Mouse (Mus musculus) cerebellum, adult 2 months (tissue): Measurements from ENCODE around the gene Nop56.

Experiments used
- CTCF ChIP-seq: fragments of 200-500 bp; IDR thresholded peaks from 2 replicates; pipeline ENCODE4 v1.5.1; 2011; ENCODE audit warnings: low read depth, mild to moderate bottlenecking, control low read depth, low read length, moderate library complexity, borderline replicate concordance; ENCODE audit not compliant: insufficient read depth
- POLR2A ChIP-seq: fragments of 200-500 bp; IDR thresholded peaks from 2 replicates; pipeline ENCODE4 v1.6.1; 2011; ENCODE audit warnings: low read length, control low read depth, borderline replicate concordance; ENCODE audit not compliant: insufficient read depth

- no peak for TF ChIP-seq CTCF
- TF ChIP-seq POLR2A, result 0 out of 2 replicates have a peak, but pooled peaks have one; percentile 11
These were observed 5.4 kb downstream of the Nop56 start for GRCm38 (mm10) chr2:130279600-130280091.
